Mouse (Mus musculus): Measurements from ENCODE around the gene Cd2ap. TPM values are rescaled to one million over a fixed set of nuclear protein-coding genes. Genes with fewer than 3 reads are reported as not detected.

Gene Cd2ap
- 1 to 10 TPM in 1 of 2 experiments, under 1 TPM in 1; 0.22 to 1.8 TPM for polyA plus RNA-seq (2012; fragmentation: generic; extraction: Trizol)

GRCm38 (mm10) chr17:42876001-42876903 is at the start of gene Cd2ap:
Cd2ap (minus strand) TSS chr17:42876665.

Other genes with a start within 250 kb of the Cd2ap start
- under 1 TPM in 1 of 2 experiments, not detected in 1; 0.01 TPM for gene Adgrf4, start 184.4 kb downstream of the Cd2ap start, polyA plus RNA-seq (2012; fragmentation: generic; extraction: Trizol)
- not detected for gene Adgrf2, start 134.5 kb downstream of the Cd2ap start, polyA plus RNA-seq (2012; fragmentation: generic; extraction: Trizol)
- gene Tnfrsf21, start 139.9 kb upstream of the Cd2ap start, polyA plus RNA-seq (2012; fragmentation: generic; extraction: Trizol): 1 to 10 TPM in 1 of 2 experiments, under 1 TPM in 1; 0.41 to 1.7 TPM